Mouse (Mus musculus): ENCODE measurements at regions not wholly inside any gene's neighbourhood (a gene's known extent, or its start where the extent isn't known, plus 50 kb on each side); places are given as distances from the start of the nearest gene placed in this dataset.
A peak's percentile ranks its signal among the peaks of the same experiment; 100 is the strongest.

- DNase-seq, result peak; percentile 81
These were observed 594.0 kb upstream of the Cdh20 start for GRCm38 (mm10) chr1:104174333-104174732.
